Mouse (Mus musculus): Measurements from ENCODE around the gene Rxra. TPM values are rescaled to one million over a fixed set of nuclear protein-coding genes. Genes with fewer than 3 reads are reported as not detected.

The Rxra gene
- polyA plus RNA-seq, 1 experiment from 2014 or later: 6.7 TPM

DNA sequence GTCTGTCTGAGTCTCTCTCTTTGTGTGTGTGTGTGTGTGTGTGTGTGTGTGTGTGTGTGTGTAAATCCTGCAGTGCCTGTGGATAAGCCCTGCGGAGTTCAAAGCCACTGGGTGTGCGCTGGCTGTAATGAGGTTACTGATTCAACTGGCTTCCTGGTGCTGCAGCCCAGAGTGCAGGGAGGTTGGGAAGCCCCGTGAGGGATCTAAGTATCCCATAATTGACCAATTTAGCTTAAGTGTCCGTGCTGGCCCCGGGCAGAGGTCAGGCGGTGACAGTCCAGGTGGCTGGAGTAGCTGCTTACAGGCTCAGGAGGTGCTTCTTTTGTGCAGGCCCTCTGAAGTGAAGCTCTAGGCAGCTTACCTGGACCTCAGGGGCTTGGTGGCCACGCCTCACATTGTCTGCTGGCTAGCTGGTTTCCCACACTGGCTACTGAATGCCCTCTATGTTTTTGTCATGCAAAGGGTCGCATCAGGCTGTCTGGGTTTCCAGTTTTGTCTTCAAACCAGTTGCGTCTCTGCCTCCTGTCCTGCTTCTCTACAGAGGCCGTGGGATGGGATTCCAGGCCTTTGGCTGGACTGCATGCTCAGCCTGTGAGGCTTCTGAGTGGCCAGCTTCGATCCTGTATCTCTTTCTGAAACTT lies 7.9 kb downstream of the Rxra start:
- ATAC-seq (ENCODE audit: extremely low read depth, insufficient number of reproducible peaks, low FRiP score, low TSS enrichment): no peak
- no peaks in the 10 kb centered on the region for H3K36me3 ChIP-seq
- WGBS: 57% methylated on average over 11 of the region's 11 CpGs
- no peaks in the 10 kb centered on the region for H3K9me3 ChIP-seq
- peak overlapping the region; percentile 38; the same call in 1 of the 2 replicates for H3K9ac ChIP-seq
- H3K4me1 ChIP-seq: peaks cover 100% of the 10 kb centered on the region
- H3K27me3 ChIP-seq (replicated peaks): no peaks in the 10 kb centered on the region
- H3K27ac ChIP-seq (replicated peaks): no peak overlapping the region
- no peak overlapping the region for H3K4me2 ChIP-seq
- H3K4me3 ChIP-seq: no peak overlapping the region

GRCm38 (mm10) chr2:27685917-27686316 lies 9.7 kb downstream of the Rxra start:
- H3K9ac ChIP-seq: no peak overlapping the region
- H3K27me3 ChIP-seq (replicated peaks): no peaks in the 10 kb centered on the region
- no peak overlapping the region for H3K4me3 ChIP-seq
- WGBS: 87% methylated on average over 4 of the region's 4 CpGs
- peaks cover 100% of the 10 kb centered on the region for H3K4me1 ChIP-seq
- ATAC-seq (ENCODE audit: extremely low read depth, insufficient number of reproducible peaks, low FRiP score, low TSS enrichment): no peak
- no peaks in the 10 kb centered on the region for H3K9me3 ChIP-seq
- H3K36me3 ChIP-seq: no peaks in the 10 kb centered on the region
- H3K4me2 ChIP-seq: no peak overlapping the region
- no peak overlapping the region for H3K27ac ChIP-seq (replicated peaks)

GRCm38 (mm10) chr2:27686335-27686734 lies 10.1 kb downstream of the Rxra start:
- no peaks in the 10 kb centered on the region for H3K27me3 ChIP-seq (replicated peaks)
- no peak overlapping the region for H3K9ac ChIP-seq
- no peaks in the 10 kb centered on the region for H3K9me3 ChIP-seq
- no peaks in the 10 kb centered on the region for H3K36me3 ChIP-seq
- H3K27ac ChIP-seq (replicated peaks): peak overlapping the region; percentile 44
- no peak for ATAC-seq (ENCODE audit: extremely low read depth, insufficient number of reproducible peaks, low FRiP score, low TSS enrichment)
- H3K4me3 ChIP-seq: no peak overlapping the region
- H3K4me1 ChIP-seq: peaks cover 100% of the 10 kb centered on the region
- 0 out of 2 replicates have a peak overlapping the region, but pooled peaks have one; percentile 2 for H3K4me2 ChIP-seq
- WGBS: 79% methylated on average over 2 of the region's 2 CpGs

DNA sequence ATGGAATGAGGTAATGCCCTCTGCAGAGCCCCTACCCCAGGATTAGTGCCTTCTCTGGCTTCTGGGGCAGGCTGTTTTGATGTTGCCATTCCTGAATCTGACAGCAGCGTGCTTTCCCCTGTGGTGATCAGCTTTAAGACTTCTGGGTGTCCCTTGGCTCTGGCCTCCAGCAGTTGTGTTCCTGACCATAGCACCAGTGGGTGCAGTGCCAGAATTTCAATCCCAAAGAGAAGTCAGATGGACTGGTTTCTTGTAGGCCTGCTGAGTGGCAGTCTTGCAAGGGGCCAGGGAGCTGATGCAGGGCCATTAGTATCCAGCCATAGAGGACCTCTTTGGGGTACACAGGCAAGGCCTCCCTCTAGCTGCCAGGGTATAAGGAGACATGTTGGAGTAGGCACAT lies 10.8 kb downstream of the Rxra start:
- Histone ChIP-seq H3K4me3 (no peak overlapping the region), H3K9ac (peak overlapping the region; percentile 16; the same call in 1 of the 2 replicates), H3K4me2 (peak overlapping the region; percentile 2; the same call in 1 of the 2 replicates), H3K9me3 (no peaks in the 10 kb centered on the region), H3K27ac (replicated peaks) (peak overlapping the region; percentile 44), H3K27me3 (replicated peaks) (no peaks in the 10 kb centered on the region), H3K4me1 (peaks cover 100% of the 10 kb centered on the region), H3K36me3 (no peaks in the 10 kb centered on the region)
- WGBS: 19% methylated on average over 1 of the region's 1 CpGs
- ATAC-seq (ENCODE audit: extremely low read depth, insufficient number of reproducible peaks, low FRiP score, low TSS enrichment): no peak

GRCm38 (mm10) chr2:27687973-27688372 lies 11.7 kb downstream of the Rxra start:
- WGBS: 57% methylated on average over 5 of the region's 5 CpGs
- H3K27ac ChIP-seq (replicated peaks): peak overlapping the region; percentile 44; the same call in 1 of the 2 replicates
- ATAC-seq (ENCODE audit: extremely low read depth, insufficient number of reproducible peaks, low FRiP score, low TSS enrichment): no peak
- no peaks in the 10 kb centered on the region for H3K9me3 ChIP-seq
- peaks cover 100% of the 10 kb centered on the region for H3K4me1 ChIP-seq
- H3K9ac ChIP-seq: no peak overlapping the region
- H3K36me3 ChIP-seq: no peaks in the 10 kb centered on the region
- H3K4me2 ChIP-seq: 0 out of 2 replicates have a peak overlapping the region, but pooled peaks have one; percentile 3
- no peak overlapping the region for H3K4me3 ChIP-seq
- no peaks in the 10 kb centered on the region for H3K27me3 ChIP-seq (replicated peaks)

- peak overlapping the region; percentile 59; the same call in 1 of the 2 replicates for H3K9ac ChIP-seq
Measured at GRCm38 (mm10) chr2:27690714-27691113, 14.5 kb downstream of the Rxra start.

DNA sequence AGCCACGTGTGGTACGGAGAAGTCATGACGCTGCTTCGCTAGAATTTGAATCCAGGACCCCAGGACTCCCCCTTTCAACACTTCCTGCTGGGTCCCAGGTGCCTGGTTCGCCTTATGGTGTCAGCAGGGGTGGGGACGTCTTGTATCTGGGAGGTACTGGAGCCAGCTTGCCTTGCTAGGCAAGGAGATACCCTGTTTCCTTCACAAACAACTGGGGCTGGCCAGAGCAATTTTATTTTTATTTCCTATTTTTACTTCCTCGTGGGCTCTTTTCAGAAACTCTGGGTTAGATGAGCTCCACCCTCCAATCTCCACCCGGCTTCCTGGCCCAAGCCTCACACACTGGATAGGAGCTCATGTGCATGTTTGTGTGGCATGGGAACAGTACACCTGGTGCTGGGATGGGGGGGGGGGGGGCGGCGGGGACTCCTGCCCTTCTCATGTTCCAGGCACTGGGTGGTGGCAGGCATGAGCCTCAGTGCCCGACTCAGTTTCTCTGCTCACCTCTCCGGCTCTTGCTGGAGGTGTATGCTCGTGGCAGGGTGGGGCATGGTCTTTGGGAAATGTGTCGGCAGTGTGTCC lies 15.0 kb downstream of the Rxra start:
- Histone ChIP-seq H3K4me1 (peaks cover 94% of the 10 kb centered on the region), H3K4me3 (no peak overlapping the region), H3K9me3 (no peaks in the 10 kb centered on the region), H3K9ac (peak overlapping the region; percentile 59; the same call in 1 of the 2 replicates), H3K27me3 (replicated peaks) (peaks cover 17% of the 10 kb centered on the region), H3K4me2 (no peak overlapping the region; the same call in 1 of the 2 replicates), H3K27ac (replicated peaks) (peak overlapping the region; percentile 75), H3K36me3 (no peaks in the 10 kb centered on the region)
- ATAC-seq (ENCODE audit: extremely low read depth, insufficient number of reproducible peaks, low FRiP score, low TSS enrichment): no peak
- whole genome bisulfite sequencing: 65% methylated on average over 14 of the region's 14 CpGs

More at GRCm38 (mm10) chr2:27690714-27691113, 14.5 kb downstream of the Rxra start:
- H3K4me1 ChIP-seq: peaks cover 98% of the 10 kb centered on the region
- no peak overlapping the region for H3K4me3 ChIP-seq
- H3K9me3 ChIP-seq: no peaks in the 10 kb centered on the region
- peaks cover 14% of the 10 kb centered on the region for H3K27me3 ChIP-seq (replicated peaks)
- no peak overlapping the region; the same call in 1 of the 2 replicates for H3K4me2 ChIP-seq
- no peaks in the 10 kb centered on the region for H3K36me3 ChIP-seq
- peak overlapping the region; percentile 75 for H3K27ac ChIP-seq (replicated peaks)
- WGBS: 60% methylated on average over 5 of the region's 5 CpGs
- ATAC-seq (ENCODE audit: extremely low read depth, insufficient number of reproducible peaks, low FRiP score, low TSS enrichment): no peak

GRCm38 (mm10) chr2:27692608-27693007 lies 16.4 kb downstream of the Rxra start:
- Histone ChIP-seq H3K4me2 (peak overlapping the region; percentile 38), H3K36me3 (no peaks in the 10 kb centered on the region), H3K9ac (peak overlapping the region; percentile 56), H3K4me3 (no peak overlapping the region), H3K27ac (replicated peaks) (peak overlapping the region; percentile 75), H3K4me1 (peaks cover 94% of the 10 kb centered on the region), H3K9me3 (no peaks in the 10 kb centered on the region), H3K27me3 (replicated peaks) (peaks cover 21% of the 10 kb centered on the region)
- WGBS: 18% methylated on average over 3 of the region's 3 CpGs
- 0 out of 2 replicates have a peak, but pooled peaks have one; percentile 23 for ATAC-seq (ENCODE audit: extremely low read depth, insufficient number of reproducible peaks, low FRiP score, low TSS enrichment)

DNA sequence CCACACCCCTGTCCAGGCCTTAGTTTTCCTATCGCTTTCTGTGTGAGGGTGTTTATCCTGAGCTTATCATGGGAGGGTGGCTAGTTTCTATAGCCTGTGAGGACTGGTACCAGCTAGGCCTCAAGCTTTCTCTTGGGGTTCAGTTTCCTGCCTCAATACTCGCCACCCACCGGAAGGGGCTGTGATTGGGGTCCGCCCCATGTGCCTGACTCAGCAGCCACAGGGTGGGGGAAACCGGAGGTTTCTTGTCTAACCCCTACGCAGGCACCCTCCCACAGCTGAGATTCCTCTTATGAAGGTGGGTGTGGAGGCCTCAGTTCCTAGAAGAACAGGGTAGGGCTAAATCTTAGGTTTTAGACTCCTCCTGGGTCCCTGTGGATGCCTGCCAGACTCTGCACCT lies 17.4 kb downstream of the Rxra start:
- Histone ChIP-seq H3K9ac (peak overlapping the region; percentile 56), H3K4me2 (no peak overlapping the region), H3K36me3 (no peaks in the 10 kb centered on the region), H3K4me3 (no peak overlapping the region), H3K4me1 (peaks cover 94% of the 10 kb centered on the region), H3K27me3 (replicated peaks) (peaks cover 21% of the 10 kb centered on the region), H3K9me3 (no peaks in the 10 kb centered on the region), H3K27ac (replicated peaks) (peak overlapping the region; percentile 75)
- 51% methylated on average over 6 of the region's 6 CpGs for WGBS
- ATAC-seq (ENCODE audit: extremely low read depth, insufficient number of reproducible peaks, low FRiP score, low TSS enrichment): no peak

GRCm38 (mm10) chr2:27699574-27699973 lies 23.3 kb downstream of the Rxra start:
- H3K9me3 ChIP-seq: no peaks in the 10 kb centered on the region
- 3% methylated on average over 7 of the region's 7 CpGs for WGBS
- no peaks in the 10 kb centered on the region for H3K36me3 ChIP-seq
- peak overlapping the region; percentile 65 for H3K9ac ChIP-seq
- peak overlapping the region; percentile 76 for H3K27ac ChIP-seq (replicated peaks)
- H3K27me3 ChIP-seq (replicated peaks): peaks cover 16% of the 10 kb centered on the region; the same call in 1 of the 2 replicates
- peak; percentile 32; the same call in 1 of the 2 replicates for ATAC-seq (ENCODE audit: extremely low read depth, insufficient number of reproducible peaks, low FRiP score, low TSS enrichment)
- peak overlapping the region; percentile 35 for H3K4me2 ChIP-seq
- H3K4me3 ChIP-seq: no peak overlapping the region
- H3K4me1 ChIP-seq: peaks cover 94% of the 10 kb centered on the region

GRCm38 (mm10) chr2:27702283-27702682 lies 26.0 kb downstream of the Rxra start:
- H3K4me1 ChIP-seq: peaks cover 88% of the 10 kb centered on the region
- no peaks in the 10 kb centered on the region for H3K9me3 ChIP-seq
- no peak for ATAC-seq (ENCODE audit: extremely low read depth, insufficient number of reproducible peaks, low FRiP score, low TSS enrichment)
- H3K27ac ChIP-seq (replicated peaks): no peak overlapping the region
- 62% methylated on average over 3 of the region's 3 CpGs for WGBS
- H3K4me3 ChIP-seq: no peak overlapping the region
- H3K27me3 ChIP-seq (replicated peaks): no peaks in the 10 kb centered on the region
- H3K9ac ChIP-seq: 0 out of 2 replicates have a peak overlapping the region, but pooled peaks have one; percentile 38
- H3K36me3 ChIP-seq: no peaks in the 10 kb centered on the region
- no peak overlapping the region for H3K4me2 ChIP-seq

Measured in heart, embryonic 13.5 days (tissue).